Mouse (Mus musculus): ENCODE data around the gene Trim34a. TPM values are rescaled to one million over a fixed set of nuclear protein-coding genes. Genes with fewer than 3 reads are reported as not detected.
"Not testable (repeated sequence)": the region's sequence is repeated elsewhere in the genome, so short reads cannot be mapped to it uniquely, and the experiment has no call there.

The Trim34a gene
- 1 to 10 TPM in 1 of 2 experiments, under 1 TPM in 1; 0.94 to 1.1 TPM for total RNA-seq (2021)

DNA sequence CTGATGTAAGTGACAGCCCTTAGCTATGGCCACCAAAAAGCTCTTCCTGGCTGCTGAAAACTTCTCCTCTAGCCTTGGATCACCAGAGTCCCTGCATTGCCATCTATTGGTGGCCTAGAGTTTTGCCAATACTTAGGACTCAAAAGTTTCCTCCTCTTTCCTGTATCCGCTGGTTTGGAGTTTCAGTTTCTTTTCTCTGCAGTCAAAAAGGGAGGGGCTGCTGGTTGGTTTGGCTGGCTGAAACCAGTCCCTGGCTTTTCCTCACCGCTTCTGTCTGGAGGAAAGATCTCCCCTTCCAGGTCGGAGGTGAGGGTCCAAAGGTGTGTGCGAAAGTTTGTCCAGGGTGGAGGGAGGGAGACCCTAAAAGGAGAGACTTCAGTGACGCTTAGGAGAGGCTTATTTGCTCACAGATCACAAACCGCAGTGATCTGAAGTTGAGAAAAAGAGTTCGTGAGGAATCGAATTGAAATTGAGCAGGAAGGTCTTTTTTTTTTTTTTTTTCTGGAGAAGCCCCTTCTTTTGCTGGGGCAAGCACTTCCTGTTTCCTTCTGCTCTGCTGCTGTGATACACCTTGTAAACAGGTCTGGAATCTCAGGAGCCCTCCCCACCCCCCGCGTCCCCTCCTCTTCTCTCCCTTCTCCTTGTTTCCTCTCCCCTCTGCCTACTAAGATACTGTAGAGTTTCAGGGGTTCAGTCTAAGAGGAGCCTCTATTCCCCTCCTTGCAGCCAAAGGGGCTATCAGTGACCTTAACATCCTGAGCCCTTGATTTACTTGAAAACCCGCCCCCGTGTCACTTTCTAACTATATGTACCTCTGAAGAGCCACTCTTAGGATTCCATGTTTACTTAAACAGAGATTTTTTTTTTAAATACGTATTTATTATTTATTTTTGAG is at the start of gene Trim34a:
TSS of gene Trim34a (plus strand) at position 171 of the 895 bp plus-strand sequence.
- intact Hi-C loops (cut with DNase I), result no loop called here

GRCm38 (mm10) chr7:104195885-104196284 is 48.4 kb upstream of the Trim34a start, which contains the start of gene Olfr649:
Gene Olfr649 (minus strand): TSS chr7:104195985.
- intact Hi-C loops (cut with DNase I), result no loop called here

More for the DNA sequence above, at the start of gene Trim34a:
- DNase-seq (ENCODE audit: low spot score in 2 of 2), result no peak

DNA sequence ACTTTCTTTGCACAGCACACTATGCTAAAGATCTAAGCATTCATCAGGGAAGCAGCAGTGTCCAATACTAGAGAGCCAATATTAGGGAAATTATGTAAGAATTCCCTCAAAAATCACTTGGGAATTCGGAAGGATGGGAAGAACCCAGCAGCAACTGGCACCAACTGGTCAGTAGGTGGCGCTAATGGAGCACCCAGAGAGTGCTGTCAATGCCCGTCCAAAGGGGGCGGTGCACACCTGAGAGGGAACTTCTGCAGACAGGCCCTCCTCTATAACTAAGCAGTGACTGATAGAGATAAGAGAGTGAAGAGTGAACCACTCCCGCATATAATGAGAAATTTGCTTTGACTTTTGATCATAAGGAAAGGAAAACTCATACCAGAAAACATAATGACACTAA is 44.4 kb upstream of the Trim34a start:
- intact Hi-C loops (cut with DNase I), result no loop called here
- DNase-seq (ENCODE audit: low spot score in 2 of 2), result peak; percentile 20 to 29

More at GRCm38 (mm10) chr7:104195885-104196284, 48.4 kb upstream of the Trim34a start, which contains the start of gene Olfr649:
- no peak for DNase-seq (ENCODE audit: low spot score in 2 of 2)

GRCm38 (mm10) chr7:104206197-104206596 is 38.1 kb upstream of the Trim34a start:
- DNase-seq (ENCODE audit: low spot score in 2 of 2), result no peak

GRCm38 (mm10) chr7:104216011-104216535 is 28.2 kb upstream of the Trim34a start:
- intact Hi-C loops (cut with DNase I), result no loop called here
- DNase-seq (ENCODE audit: low spot score in 2 of 2), result no peak

More at GRCm38 (mm10) chr7:104206197-104206596, 38.1 kb upstream of the Trim34a start:
- intact Hi-C loops (cut with DNase I), result no loop called here

- no peak for DNase-seq (ENCODE audit: low spot score in 2 of 2)
- intact Hi-C loops (cut with DNase I), result no loop called here
Observed at GRCm38 (mm10) chr7:104217881-104218280, 26.4 kb upstream of the Trim34a start.

DNA sequence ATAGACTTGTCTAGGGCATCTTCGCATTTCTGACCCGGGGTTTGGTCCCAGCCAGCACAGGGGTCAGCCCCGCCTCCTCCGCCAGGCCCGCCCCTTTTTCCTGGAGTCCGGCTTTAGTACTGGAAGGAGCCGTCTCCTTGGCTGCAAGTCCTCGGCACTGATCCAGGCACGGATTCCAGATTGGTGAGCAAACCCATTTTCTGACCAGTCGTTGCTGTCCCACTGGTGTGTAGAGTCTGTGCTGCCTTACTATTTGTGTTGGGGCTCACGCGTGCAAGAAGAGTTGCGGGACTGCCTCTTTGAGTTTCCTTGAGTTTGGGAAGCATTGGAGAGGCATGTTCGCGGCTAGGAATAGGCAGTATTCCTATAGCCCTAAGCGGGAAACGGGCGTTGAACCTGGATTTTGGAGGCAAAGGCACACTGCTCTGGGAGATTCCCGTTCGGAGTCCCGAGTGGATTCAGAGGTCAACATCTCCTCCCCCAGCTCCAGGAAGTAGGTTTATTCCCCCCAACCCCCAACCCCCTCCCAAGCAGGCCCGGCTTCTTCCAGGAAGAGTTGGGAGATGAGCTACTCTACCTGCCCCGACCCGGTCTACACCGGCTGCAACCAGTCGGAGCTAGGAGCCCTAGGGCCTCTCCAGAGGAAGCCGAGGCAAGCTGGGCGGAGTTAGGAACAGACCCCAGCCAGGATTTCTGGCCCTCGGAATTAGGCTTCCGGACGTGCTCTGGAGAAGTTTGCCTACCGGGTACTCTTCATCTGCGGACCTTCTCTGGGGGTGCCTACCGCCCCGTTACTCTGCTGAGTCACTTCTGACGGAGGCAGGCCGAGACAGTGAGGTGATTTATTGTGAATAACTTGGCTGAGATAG is 25.3 kb upstream of the Trim34a start, which contains the start of gene Trim6:
TSS of gene Trim6 (plus strand) at position 93 of the 869 bp plus-strand sequence.
- peak in 1 of 2 experiments; percentile 5 for DNase-seq (ENCODE audit: low spot score in 2 of 2)
- intact Hi-C loops (cut with DNase I), result no loop called here

GRCm38 (mm10) chr7:104231203-104231602 is 13.1 kb upstream of the Trim34a start:
- intact Hi-C loops (cut with DNase I), result no loop called here
- DNase-seq (ENCODE audit: low spot score in 2 of 2), result no peak

- intact Hi-C loops (cut with DNase I), result no loop called here
- DNase-seq (ENCODE audit: low spot score in 2 of 2), result no peak
Observed at GRCm38 (mm10) chr7:104240857-104241256, 3.4 kb upstream of the Trim34a start.

DNA sequence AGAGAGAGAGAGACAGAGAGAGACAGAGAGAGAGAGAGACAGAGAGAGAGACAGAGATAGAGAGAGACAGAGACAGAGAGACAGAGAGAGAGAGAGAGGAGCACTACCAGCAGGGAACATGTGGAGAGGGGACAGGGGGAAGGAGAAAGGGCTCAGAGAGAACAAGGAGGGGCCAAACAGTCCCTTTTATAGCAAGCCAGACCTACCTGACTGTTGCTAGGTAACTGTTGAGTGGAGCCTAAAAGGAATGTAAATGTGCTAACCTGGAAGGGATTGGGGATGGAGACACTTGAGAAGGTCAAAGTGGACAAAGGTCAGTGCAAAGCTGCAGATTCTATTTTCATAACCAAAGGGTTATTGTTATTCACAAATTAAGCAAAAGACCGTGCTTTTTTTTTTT is 641 bp upstream of the Trim34a start:
- DNase-seq (ENCODE audit: low spot score in 2 of 2), result no peak
- intact Hi-C loops (cut with DNase I), result no loop called here

DNA sequence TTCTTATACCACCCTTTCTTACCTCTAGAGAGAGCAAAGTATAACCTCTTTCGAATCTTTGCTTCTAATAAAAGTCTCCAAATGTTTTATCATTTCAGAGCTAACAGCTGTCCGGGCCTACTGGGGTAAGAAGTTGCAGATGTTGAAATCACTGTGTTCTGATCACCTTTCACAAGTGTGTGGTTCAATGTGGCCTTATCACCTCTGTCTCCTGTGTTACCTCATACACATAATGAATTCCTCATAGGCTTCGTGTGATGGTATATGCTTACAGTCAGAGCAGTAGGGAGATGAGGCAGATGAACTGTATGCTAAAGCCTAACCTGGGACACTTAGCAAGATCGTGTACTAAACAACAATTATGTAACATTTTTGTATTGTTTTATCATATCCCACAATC is 16.1 kb downstream of the Trim34a start:
- DNase-seq (ENCODE audit: low spot score in 2 of 2); intact Hi-C loops (cut with DNase I): not testable (repeated sequence)

- intact Hi-C loops (cut with DNase I); DNase-seq (ENCODE audit: low spot score in 2 of 2): not testable (repeated sequence)
Observed at GRCm38 (mm10) chr7:104265335-104265734, 21.1 kb downstream of the Trim34a start.

DNA sequence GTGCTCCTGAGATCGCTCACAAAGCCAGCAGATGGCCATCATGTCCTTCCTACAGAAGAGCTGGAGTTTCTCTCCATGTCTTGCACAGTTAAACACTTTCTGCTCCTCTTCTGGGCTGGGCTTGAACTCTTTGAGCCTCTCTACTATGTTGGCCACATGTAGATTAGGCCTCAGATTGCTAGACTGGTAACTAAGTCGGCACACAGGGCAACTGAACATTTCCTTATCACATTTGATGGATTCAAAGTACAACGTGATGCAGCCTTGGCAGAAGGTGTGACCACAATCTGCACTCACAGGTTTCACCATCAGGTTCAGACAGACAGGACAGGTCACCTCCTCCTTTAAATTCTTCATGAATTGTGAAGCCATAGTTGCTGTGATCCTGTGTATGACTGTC is 35.1 kb downstream of the Trim34a start:
- intact Hi-C loops (cut with DNase I); DNase-seq (ENCODE audit: low spot score in 2 of 2): not testable (repeated sequence)

- DNase-seq (ENCODE audit: low spot score in 2 of 2), result not testable (repeated sequence)
Observed at GRCm38 (mm10) chr7:104287576-104288443, 43.6 kb downstream of the Trim34a start, which contains the start of gene Trim5. Gene Trim5 (minus strand): TSS chr7:104288094.

GRCm38 (mm10) chr7:104290641-104291040 is 46.4 kb downstream of the Trim34a start:
- intact Hi-C loops (cut with DNase I), result no loop called here
- no peak for DNase-seq (ENCODE audit: low spot score in 2 of 2)

More at GRCm38 (mm10) chr7:104287576-104288443, 43.6 kb downstream of the Trim34a start, which contains the start of gene Trim5:
- intact Hi-C loops (cut with DNase I), result not testable (repeated sequence)

DNA sequence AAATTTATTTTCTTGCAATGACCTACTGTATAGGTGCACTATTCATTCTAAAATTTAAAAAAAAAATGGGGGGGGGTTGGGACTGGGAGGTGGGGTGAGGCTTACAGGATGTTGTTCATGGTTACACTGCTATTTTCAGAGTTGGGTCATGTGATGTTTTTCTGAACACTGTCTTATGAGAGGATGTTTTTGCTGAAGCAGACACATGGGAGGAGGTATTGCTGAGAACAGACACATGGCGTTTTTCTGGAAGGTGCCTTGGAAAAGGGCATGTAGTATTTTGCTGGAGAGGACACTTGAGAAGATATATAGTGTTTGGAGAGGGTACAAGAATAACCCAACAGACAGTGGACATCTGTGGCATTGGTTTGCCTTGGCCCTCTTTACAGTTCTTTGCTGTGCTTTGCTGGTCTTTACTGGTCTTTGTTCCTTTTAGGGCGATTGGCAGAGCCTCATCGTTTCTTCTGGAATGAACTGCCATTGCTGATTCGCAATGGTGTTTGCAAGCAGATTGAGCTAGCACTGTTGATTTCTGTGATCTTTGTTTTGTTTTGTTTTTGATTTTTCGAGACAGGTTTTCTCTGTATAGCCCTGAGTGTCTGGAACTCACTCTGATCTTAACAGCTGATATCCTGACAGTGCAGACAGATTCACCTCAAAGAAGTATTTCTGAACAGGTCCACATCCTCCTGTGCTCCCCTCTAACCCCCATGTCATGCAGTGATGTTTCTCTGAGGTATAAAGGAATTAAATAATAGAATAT is 47.6 kb downstream of the Trim34a start:
- DNase-seq (ENCODE audit: low spot score in 2 of 2), result no peak
- intact Hi-C loops (cut with DNase I), result no loop called here

All from left cerebral cortex, postnatal 36 days (tissue).